Mouse (Mus musculus) left cerebral cortex, postnatal 25 days (tissue): ENCODE data around the gene Nek8. TPM values are rescaled to one million over a fixed set of nuclear protein-coding genes. Genes with fewer than 3 reads are reported as not detected.
A peak's percentile ranks its signal among the peaks of the same experiment; 100 is the strongest.

Experiments used
- DNase-seq, 2 experiments: peaks; one replicate each; pipeline ENCODE4 v3.0.0; 2022; ENCODE audit warnings: low spot score in 2 of 2, mixed read lengths in 1 of 2
- intact Hi-C: fragments of 180-260 bp; cut with DNase I; formaldehyde crosslinking; loops from one replicate; pipeline ENCODE4 v1.15.1; 2025
- total RNA-seq, 2 experiments: library from RNA; stranded (reverse); gene quantifications; 2 replicates each; pipeline ENCODE4 v1.2.3; 2021

Gene Nek8
- total RNA-seq, result 1 to 10 TPM; 3.1 to 3.2 TPM

- DNase-seq, result peak; percentile 82 to 83
- intact Hi-C loops, result loop anchor here (2.0 to 10.0 kb wide), 3 partner anchors 24 to 352 kb away; partner anchors contain the start of gene Dhrs13
Measured at GRCm38 (mm10) chr11:78176402-78176862, at the start of gene Nek8, which contains the start of gene Tlcd1. Gene Nek8, minus strand, starts transcription at chr11:78176675. Gene Tlcd1, plus strand, starts transcription at chr11:78176711.

GRCm38 (mm10) chr11:78223586-78223985, 47.1 kb upstream of the Nek8 start:
- DNase-seq, result no peak
- intact Hi-C loops, result loop anchor here (5.0 kb wide), 1 partner anchor 54 kb away; no protein-coding TSS in a partner anchor

- peak in 1 of 2 experiments; percentile 43 for DNase-seq
- intact Hi-C loops, result loop anchor here (2.0 kb wide), 1 partner anchor 27 kb away; the partner anchor contains the start of gene Rab34
Measured at GRCm38 (mm10) chr11:78215709-78216317, 39.3 kb upstream of the Nek8 start.

- no peak for DNase-seq
- intact Hi-C loops, result no loop called here
Measured at GRCm38 (mm10) chr11:78213086-78213817, 36.8 kb upstream of the Nek8 start.

- intact Hi-C loops, result no loop called here
- no peak for DNase-seq
Measured at GRCm38 (mm10) chr11:78211513-78211912, 35.0 kb upstream of the Nek8 start.

GRCm38 (mm10) chr11:78210615-78211014, 34.1 kb upstream of the Nek8 start:
- no peak for DNase-seq
- intact Hi-C loops, result no loop called here

GRCm38 (mm10) chr11:78209886-78210285, 33.4 kb upstream of the Nek8 start:
- DNase-seq, result no peak
- intact Hi-C loops, result no loop called here

- DNase-seq, result no peak
- intact Hi-C loops, result no loop called here
Measured at GRCm38 (mm10) chr11:78207190-78207589, 30.7 kb upstream of the Nek8 start.

- DNase-seq, result no peak
- intact Hi-C loops, result no loop called here
Measured at GRCm38 (mm10) chr11:78205361-78206206, 29.1 kb upstream of the Nek8 start.

- intact Hi-C loops, result no loop called here
- DNase-seq, result no peak
Measured at GRCm38 (mm10) chr11:78204287-78204686, 27.8 kb upstream of the Nek8 start.

GRCm38 (mm10) chr11:78202372-78202771, 25.9 kb upstream of the Nek8 start:
- no peak for DNase-seq
- intact Hi-C loops, result no loop called here

GRCm38 (mm10) chr11:78195101-78195863, 18.8 kb upstream of the Nek8 start:
- DNase-seq, result no peak
- intact Hi-C loops, result no loop called here

GRCm38 (mm10) chr11:78194411-78195100, 18.1 kb upstream of the Nek8 start:
- DNase-seq, result no peak
- intact Hi-C loops, result no loop called here

- intact Hi-C loops, result no loop called here
- DNase-seq, result no peak
Measured at GRCm38 (mm10) chr11:78193113-78193512, 16.6 kb upstream of the Nek8 start, which contains the start of gene Proca1. Gene Proca1, plus strand, starts transcription at chr11:78193392.

- intact Hi-C loops, result no loop called here
- no peak for DNase-seq
Measured at GRCm38 (mm10) chr11:78190041-78190440, 13.6 kb upstream of the Nek8 start.

- intact Hi-C loops, result loop anchor here (2.0 to 5.0 kb wide), 2 partner anchors 25 to 53 kb away; no protein-coding TSS in a partner anchor
Measured at GRCm38 (mm10) chr11:78189234-78190040, 13.0 kb upstream of the Nek8 start.

GRCm38 (mm10) chr11:78188331-78189233, 12.1 kb upstream of the Nek8 start, which contains the start of gene Rab34:
Gene Rab34, plus strand, starts transcription at chr11:78188430.
- DNase-seq, result peak; percentile 62 to 68
- intact Hi-C loops, result loop anchor here (2.0 to 5.0 kb wide), 2 partner anchors 26 to 54 kb away; no protein-coding TSS in a partner anchor

More at GRCm38 (mm10) chr11:78189234-78190040, 13.0 kb upstream of the Nek8 start:
- peak; percentile 71 to 83 for DNase-seq
